Mouse (Mus musculus) spleen, adult 18-20 months (tissue): ENCODE results near the gene Myh1.

Experiments
- DNase-seq, 2 experiments: peaks; one replicate each; pipeline ENCODE4 v3.0.0; 2022; ENCODE audit warnings: mixed read lengths in 2 of 2

Gene Myh1

GRCm38 (mm10) chr11:67235639-67236358 lies 35.9 kb downstream of the Myh1 start:
- DNase-seq, result peak in 1 of 2 experiments; percentile 33

- DNase-seq, result no peak
Measured at GRCm38 (mm10) chr11:67236799-67237198, 36.9 kb downstream of the Myh1 start.

GRCm38 (mm10) chr11:67237481-67238079 lies 37.7 kb downstream of the Myh1 start, which contains the start of gene Myh4:
Gene Myh4, plus strand, starts transcription at chr11:67238029.
- no peak for DNase-seq

GRCm38 (mm10) chr11:67241051-67241450 lies 41.2 kb downstream of the Myh1 start:
- DNase-seq, result no peak

- DNase-seq, result no peak
Measured at GRCm38 (mm10) chr11:67253691-67254090, 53.8 kb downstream of the Myh1 start.

GRCm38 (mm10) chr11:67257048-67257447 lies 57.2 kb downstream of the Myh1 start:
- DNase-seq, result no peak

GRCm38 (mm10) chr11:67260956-67261355 lies 61.1 kb downstream of the Myh1 start:
- DNase-seq, result no peak
